Mouse (Mus musculus): ENCODE data around the gene Rgs1. TPM values are rescaled to one million over a fixed set of nuclear protein-coding genes. Genes with fewer than 3 reads are reported as not detected.

Gene Rgs1
- polyA plus RNA-seq, 1 experiment from 2014 or later: 1.7 TPM

DNA sequence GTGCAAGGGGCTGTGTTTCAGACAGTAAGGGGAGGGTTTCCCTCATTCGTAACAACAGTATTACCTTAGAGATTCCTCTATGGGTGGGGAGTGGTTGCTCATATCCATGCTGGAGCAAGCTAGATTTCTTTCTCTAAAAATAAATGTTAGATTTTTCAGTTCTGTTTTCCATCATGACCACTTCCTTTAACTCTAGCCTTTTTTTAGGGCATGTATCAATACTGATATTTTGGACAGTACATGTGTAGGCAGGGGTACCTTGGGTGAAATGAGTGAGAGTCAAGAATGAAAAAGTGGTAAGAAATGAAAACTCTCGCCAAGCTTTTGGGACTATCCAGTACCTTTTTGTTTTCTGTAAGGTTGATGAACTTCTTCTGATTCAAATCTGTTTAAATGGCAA, 44.3 kb downstream of the Rgs1 start:
- H3K27me3 ChIP-seq (ENCODE audit: control insufficient read depth, insufficient read depth, low read length): no peaks in the 10 kb centered on the region
- WGBS: 81% methylated on average over 2 of the region's 2 CpGs

GRCm38 (mm10) chr1:144202939-144203338, 46.1 kb downstream of the Rgs1 start:
- no peaks in the 10 kb centered on the region for H3K36me3 ChIP-seq (ENCODE audit: control insufficient read depth, insufficient read depth, low read length)
- H3K9me3 ChIP-seq (ENCODE audit: control insufficient read depth, low read length): no peaks in the 10 kb centered on the region
- TF ChIP-seq CTCF (IDR thresholded peaks at IDR 0.05; ENCODE audit: low read depth) (no peak), EP300 (optimal IDR thresholded peaks at IDR 0.05) (no peak)
- ATAC-seq (ENCODE audit: low FRiP score, low TSS enrichment) (no peak), DNase-seq (ENCODE audit: low spot score) (no peak)
- 65% methylated on average over 4 of the region's 4 CpGs for WGBS
- no peak overlapping the region for H3K27ac ChIP-seq (replicated peaks)
- H3K4me3 ChIP-seq (ENCODE audit: low read depth, low read length): no peak overlapping the region
- no peak overlapping the region for H3K4me2 ChIP-seq (replicated peaks; ENCODE audit: low read depth)
- H3K4me1 ChIP-seq (replicated peaks; ENCODE audit: control insufficient read depth, insufficient read depth): no peaks in the 10 kb centered on the region
- no peaks in the 10 kb centered on the region for H3K27me3 ChIP-seq (ENCODE audit: control insufficient read depth, insufficient read depth, low read length)
- no peak overlapping the region for H3K9ac ChIP-seq (ENCODE audit: low read length)

More for the DNA sequence above, 44.3 kb downstream of the Rgs1 start:
- no peak for TF ChIP-seq CTCF (IDR thresholded peaks at IDR 0.05; ENCODE audit: low read depth)
- Histone ChIP-seq H3K36me3 (ENCODE audit: control insufficient read depth, insufficient read depth, low read length) (no peaks in the 10 kb centered on the region), H3K9ac (ENCODE audit: low read length) (no peak overlapping the region), H3K4me1 (replicated peaks; ENCODE audit: control insufficient read depth, insufficient read depth) (no peaks in the 10 kb centered on the region), H3K9me3 (ENCODE audit: control insufficient read depth, low read length) (no peaks in the 10 kb centered on the region), H3K4me2 (replicated peaks; ENCODE audit: low read depth) (no peak overlapping the region), H3K27ac (replicated peaks) (no peak overlapping the region), H3K4me3 (ENCODE audit: low read depth, low read length) (no peak overlapping the region)
- no peak for ATAC-seq (ENCODE audit: low FRiP score, low TSS enrichment)
- no peak for DNase-seq (ENCODE audit: low spot score)

- Histone ChIP-seq H3K4me3 (ENCODE audit: low read depth, low read length) (no peak overlapping the region), H3K9ac (ENCODE audit: low read length) (no peak overlapping the region), H3K4me2 (replicated peaks; ENCODE audit: low read depth) (no peak overlapping the region), H3K27ac (replicated peaks) (no peak overlapping the region), H3K36me3 (ENCODE audit: control insufficient read depth, insufficient read depth, low read length) (no peaks in the 10 kb centered on the region), H3K4me1 (replicated peaks; ENCODE audit: control insufficient read depth, insufficient read depth) (no peaks in the 10 kb centered on the region), H3K9me3 (ENCODE audit: control insufficient read depth, low read length) (no peaks in the 10 kb centered on the region), H3K27me3 (ENCODE audit: control insufficient read depth, insufficient read depth, low read length) (no peaks in the 10 kb centered on the region)
- DNase-seq (ENCODE audit: low spot score) (no peak), ATAC-seq (ENCODE audit: low FRiP score, low TSS enrichment) (no peak)
- WGBS: 68% methylated on average over 2 of the region's 2 CpGs
- no peak for TF ChIP-seq EP300 (optimal IDR thresholded peaks at IDR 0.05)
- no peak for TF ChIP-seq CTCF (IDR thresholded peaks at IDR 0.05; ENCODE audit: low read depth)
Observed at GRCm38 (mm10) chr1:144200496-144200895, 48.5 kb downstream of the Rgs1 start.

GRCm38 (mm10) chr1:144199538-144199937, 49.5 kb downstream of the Rgs1 start:
- Histone ChIP-seq H3K4me3 (ENCODE audit: low read depth, low read length) (no peak overlapping the region), H3K4me2 (replicated peaks; ENCODE audit: low read depth) (no peak overlapping the region), H3K9me3 (ENCODE audit: control insufficient read depth, low read length) (no peaks in the 10 kb centered on the region), H3K36me3 (ENCODE audit: control insufficient read depth, insufficient read depth, low read length) (no peaks in the 10 kb centered on the region), H3K9ac (ENCODE audit: low read length) (no peak overlapping the region), H3K4me1 (replicated peaks; ENCODE audit: control insufficient read depth, insufficient read depth) (no peaks in the 10 kb centered on the region), H3K27me3 (ENCODE audit: control insufficient read depth, insufficient read depth, low read length) (no peaks in the 10 kb centered on the region), H3K27ac (replicated peaks) (no peak overlapping the region)
- DNase-seq (ENCODE audit: low spot score) (no peak), ATAC-seq (ENCODE audit: low FRiP score, low TSS enrichment) (no peak)
- TF ChIP-seq EP300 (optimal IDR thresholded peaks at IDR 0.05) (no peak), CTCF (IDR thresholded peaks at IDR 0.05; ENCODE audit: low read depth) (no peak)
- WGBS: 62% methylated on average over 1 of the region's 1 CpGs

GRCm38 (mm10) chr1:144197684-144198083, 51.4 kb downstream of the Rgs1 start:
- Histone ChIP-seq H3K27ac (replicated peaks) (no peak overlapping the region), H3K4me3 (ENCODE audit: low read depth, low read length) (no peak overlapping the region), H3K27me3 (ENCODE audit: control insufficient read depth, insufficient read depth, low read length) (no peaks in the 10 kb centered on the region), H3K9me3 (ENCODE audit: control insufficient read depth, low read length) (no peaks in the 10 kb centered on the region), H3K36me3 (ENCODE audit: control insufficient read depth, insufficient read depth, low read length) (no peaks in the 10 kb centered on the region), H3K9ac (ENCODE audit: low read length) (no peak overlapping the region), H3K4me1 (replicated peaks; ENCODE audit: control insufficient read depth, insufficient read depth) (no peaks in the 10 kb centered on the region), H3K4me2 (replicated peaks; ENCODE audit: low read depth) (no peak overlapping the region)
- WGBS: 30% methylated on average over 3 of the region's 3 CpGs
- peak; percentile 87 for TF ChIP-seq CTCF (IDR thresholded peaks at IDR 0.05; ENCODE audit: low read depth)
- TF ChIP-seq EP300 (optimal IDR thresholded peaks at IDR 0.05): no peak
- ATAC-seq (ENCODE audit: low FRiP score, low TSS enrichment): no peak
- peak; percentile 17 for DNase-seq (ENCODE audit: low spot score)

Other genes starting within 250 kb of the Rgs1 start
- 108 and 119 TPM in 2 replicates for gene Rgs2, start 245.1 kb downstream of the Rgs1 start, polyA plus RNA-seq (2015; fragmentation: Nextera tagmentation; extraction: Ambion mirVana)
- gene Rgs13, start 71.9 kb downstream of the Rgs1 start, polyA plus RNA-seq (2015; fragmentation: Nextera tagmentation; extraction: Ambion mirVana): 0.30 and 0.67 TPM in 2 replicates